Mouse (Mus musculus): ENCODE measurements at regions not wholly inside any gene's neighbourhood (a gene's known extent, or its start where the extent isn't known, plus 50 kb on each side); places are given as distances from the start of the nearest gene placed in this dataset.
"Not testable (repeated sequence)": the region's sequence is repeated elsewhere in the genome, so short reads cannot be mapped to it uniquely, and the experiment has no call there.

- DNase-seq (ENCODE audit: extremely low read depth, low read depth) = no peak
Observed at GRCm38 (mm10) chr3:133664914-133665313, 120.0 kb upstream of the Tet2 start.

GRCm38 (mm10) chr3:133665425-133666317, 120.7 kb upstream of the Tet2 start:
- no peak for DNase-seq (ENCODE audit: extremely low read depth, low read depth)

GRCm38 (mm10) chr3:133672742-133673447, 128.0 kb upstream of the Tet2 start:
- no peak for DNase-seq (ENCODE audit: extremely low read depth, low read depth)

GRCm38 (mm10) chr3:133677892-133678291, 133.0 kb upstream of the Tet2 start:
- no peak for DNase-seq (ENCODE audit: extremely low read depth, low read depth)

GRCm38 (mm10) chr3:133679891-133680290, 135.0 kb upstream of the Tet2 start:
- no peak for DNase-seq (ENCODE audit: extremely low read depth, low read depth)

- no peak for DNase-seq (ENCODE audit: extremely low read depth, low read depth)
Observed at GRCm38 (mm10) chr3:133680343-133680742, 135.4 kb upstream of the Tet2 start.

GRCm38 (mm10) chr3:133680805-133681204, 135.9 kb upstream of the Tet2 start:
- DNase-seq (ENCODE audit: extremely low read depth, low read depth) = no peak

GRCm38 (mm10) chr3:133684196-133684743, 139.3 kb upstream of the Tet2 start:
- no peak for DNase-seq (ENCODE audit: extremely low read depth, low read depth)

- DNase-seq (ENCODE audit: extremely low read depth, low read depth) = no peak
Observed at GRCm38 (mm10) chr3:133684747-133685146, 139.8 kb upstream of the Tet2 start.

GRCm38 (mm10) chr3:133685393-133685792, 140.5 kb upstream of the Tet2 start:
- DNase-seq (ENCODE audit: extremely low read depth, low read depth) = no peak

- no peak for DNase-seq (ENCODE audit: extremely low read depth, low read depth)
Observed at GRCm38 (mm10) chr3:133694057-133694456, 149.1 kb upstream of the Tet2 start.

- no peak for DNase-seq (ENCODE audit: extremely low read depth, low read depth)
Observed at GRCm38 (mm10) chr3:133696122-133696521, 151.2 kb upstream of the Tet2 start.

GRCm38 (mm10) chr3:133704849-133705248, 159.9 kb upstream of the Tet2 start:
- DNase-seq (ENCODE audit: extremely low read depth, low read depth) = not testable (repeated sequence)

- no peak for DNase-seq (ENCODE audit: extremely low read depth, low read depth)
Observed at GRCm38 (mm10) chr3:133711518-133711917, 166.6 kb upstream of the Tet2 start.

- no peak for DNase-seq (ENCODE audit: extremely low read depth, low read depth)
Observed at GRCm38 (mm10) chr3:133722550-133723290, 177.8 kb upstream of the Tet2 start.

- DNase-seq (ENCODE audit: extremely low read depth, low read depth) = no peak
Observed at GRCm38 (mm10) chr3:133726831-133727230, 181.9 kb upstream of the Tet2 start.

- no peak for DNase-seq (ENCODE audit: extremely low read depth, low read depth)
Observed at GRCm38 (mm10) chr3:133735603-133736002, 190.7 kb upstream of the Tet2 start.

- no peak for DNase-seq (ENCODE audit: extremely low read depth, low read depth)
Observed at GRCm38 (mm10) chr3:133738936-133739335, 194.0 kb upstream of the Tet2 start.

- no peak for DNase-seq (ENCODE audit: extremely low read depth, low read depth)
Observed at GRCm38 (mm10) chr3:133744552-133745118, 199.7 kb upstream of the Tet2 start.

- DNase-seq (ENCODE audit: extremely low read depth, low read depth) = no peak
Observed at GRCm38 (mm10) chr3:133748756-133749737, 204.1 kb upstream of the Tet2 start.
